Mouse (Mus musculus) testis, adult 2 months (tissue): Measurements from ENCODE around the gene Tmem132e.

Experiments
- CTCF ChIP-seq: fragments of 200-500 bp; IDR thresholded peaks from 2 replicates; pipeline ENCODE4 v1.5.1; 2012; ENCODE audit warnings: low read depth, mild to moderate bottlenecking, inconsistent platforms, low read length, moderate library complexity; ENCODE audit not compliant: control insufficient read depth, insufficient read depth, insufficient replicate concordance
- POLR2A ChIP-seq: fragments of 200-500 bp; IDR thresholded peaks from 2 replicates; pipeline ENCODE4 v1.6.1; 2012; ENCODE audit warnings: low read depth, mild to moderate bottlenecking, inconsistent platforms, low read length, moderate library complexity; ENCODE audit not compliant: control insufficient read depth

GRCm38 (mm10) chr11:82406358-82407221 lies 17.9 kb downstream of the Tmem132e start:
- no peak for TF ChIP-seq POLR2A
- TF ChIP-seq CTCF = no peak
